Mouse (Mus musculus): ENCODE measurements around the gene Vsig1. TPM values are rescaled to one million over a fixed set of nuclear protein-coding genes. Genes with fewer than 3 reads are reported as not detected.

The Vsig1 gene
- polyA plus RNA-seq (2015; fragmentation: Nextera tagmentation; extraction: Ambion mirVana) = 0.13 and 0.67 TPM in 2 replicates

DNA sequence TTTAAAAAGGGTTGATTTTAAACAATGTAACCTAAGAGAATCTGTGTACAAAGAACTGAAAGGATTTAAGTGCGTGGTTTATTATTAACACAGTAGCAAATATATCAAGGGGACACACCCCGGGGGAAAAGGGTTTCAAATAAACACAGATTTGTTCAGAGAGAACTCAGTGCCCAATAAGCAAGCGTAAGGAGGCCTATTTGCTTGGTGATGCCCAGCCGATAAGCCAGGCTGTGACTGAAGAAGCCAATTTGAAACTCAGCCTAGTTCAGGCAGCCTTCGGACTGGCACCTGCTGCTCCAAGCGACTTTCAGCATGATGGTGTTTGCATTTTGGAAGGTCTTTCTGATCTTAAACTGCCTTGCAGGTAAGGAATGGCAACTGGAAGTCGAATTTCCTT lies at the start of gene Vsig1:
Gene Vsig1, plus strand, starts transcription at position 249 of the 400 bp plus-strand sequence.
- H3K27ac ChIP-seq = no peak within 1 kb of the TSS
- peaks cover 35% of the 10 kb centered on the region for H3K27me3 ChIP-seq
- no peak within 1 kb of the TSS for H3K4me2 ChIP-seq
- H3K9me3 ChIP-seq (replicated peaks) = no peaks in the 10 kb centered on the region
- no peak within 1 kb of the TSS for H3K4me3 ChIP-seq (replicated peaks)
- WGBS = 67% methylated on average over 7 of the region's 7 CpGs
- H3K36me3 ChIP-seq = no peaks in the 10 kb centered on the region
- H3K9ac ChIP-seq = no peak within 1 kb of the TSS
- no peaks in the 10 kb centered on the region for H3K4me1 ChIP-seq
- no peak for ATAC-seq (replicated peaks; ENCODE audit: low FRiP score)

- H3K4me3 ChIP-seq (replicated peaks) = no peak overlapping the region
- no peaks in the 10 kb centered on the region for H3K9me3 ChIP-seq (replicated peaks)
- 91% methylated on average over 6 of the region's 6 CpGs for WGBS
- no peak overlapping the region for H3K9ac ChIP-seq
- no peaks in the 10 kb centered on the region for H3K36me3 ChIP-seq
- peaks cover 9% of the 10 kb centered on the region for H3K27me3 ChIP-seq
- no peak overlapping the region for H3K4me2 ChIP-seq
- ATAC-seq (replicated peaks; ENCODE audit: low FRiP score) = no peak
- H3K27ac ChIP-seq = no peak overlapping the region
- no peaks in the 10 kb centered on the region for H3K4me1 ChIP-seq
Observed at GRCm38 (mm10) chrX:140862760-140863159, 44.6 kb upstream of the Vsig1 start.

GRCm38 (mm10) chrX:140863431-140863830 lies 44.0 kb upstream of the Vsig1 start:
- Histone ChIP-seq H3K4me2 (no peak overlapping the region), H3K9me3 (replicated peaks) (no peaks in the 10 kb centered on the region), H3K4me3 (replicated peaks) (no peak overlapping the region), H3K27me3 (peaks cover 13% of the 10 kb centered on the region), H3K27ac (no peak overlapping the region), H3K9ac (no peak overlapping the region), H3K4me1 (no peaks in the 10 kb centered on the region), H3K36me3 (no peaks in the 10 kb centered on the region)
- no peak for ATAC-seq (replicated peaks; ENCODE audit: low FRiP score)
- 86% methylated on average over 4 of the region's 4 CpGs for WGBS

GRCm38 (mm10) chrX:140887193-140887592 lies 20.2 kb upstream of the Vsig1 start:
- Histone ChIP-seq H3K4me1 (no peaks in the 10 kb centered on the region), H3K4me2 (no peak overlapping the region), H3K27me3 (peaks cover 51% of the 10 kb centered on the region), H3K36me3 (no peaks in the 10 kb centered on the region), H3K9me3 (replicated peaks) (no peaks in the 10 kb centered on the region), H3K9ac (no peak overlapping the region), H3K27ac (no peak overlapping the region), H3K4me3 (replicated peaks) (no peak overlapping the region)
- WGBS = 85% methylated on average over 2 of the region's 2 CpGs
- ATAC-seq (replicated peaks; ENCODE audit: low FRiP score) = no peak

DNA sequence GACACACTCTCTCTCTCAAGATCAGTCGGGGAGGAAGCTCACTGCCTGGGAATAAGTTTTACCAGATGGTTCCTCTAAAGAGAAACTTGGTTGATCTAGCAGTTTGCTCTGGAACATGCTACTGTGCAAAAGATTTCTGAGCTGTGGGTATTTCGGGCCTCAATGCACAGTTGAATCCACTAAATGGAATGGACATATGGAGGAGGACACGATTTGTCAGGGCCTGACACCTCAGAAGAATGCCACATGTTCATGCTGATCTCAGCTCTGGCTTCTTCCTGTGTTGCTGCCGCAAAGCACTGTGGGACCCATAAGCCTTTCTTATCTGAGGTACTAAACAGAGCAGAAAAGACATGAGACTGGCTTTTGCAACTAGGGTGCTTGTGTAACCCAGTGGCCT lies 15.6 kb upstream of the Vsig1 start:
- no peaks in the 10 kb centered on the region for H3K4me1 ChIP-seq
- WGBS = 76% methylated on average over 4 of the region's 4 CpGs
- no peak overlapping the region for H3K4me2 ChIP-seq
- no peak overlapping the region for H3K27ac ChIP-seq
- H3K4me3 ChIP-seq (replicated peaks) = no peak overlapping the region
- H3K9me3 ChIP-seq (replicated peaks) = no peaks in the 10 kb centered on the region
- peaks cover 33% of the 10 kb centered on the region for H3K27me3 ChIP-seq
- no peak for ATAC-seq (replicated peaks; ENCODE audit: low FRiP score)
- no peaks in the 10 kb centered on the region for H3K36me3 ChIP-seq
- no peak overlapping the region for H3K9ac ChIP-seq

DNA sequence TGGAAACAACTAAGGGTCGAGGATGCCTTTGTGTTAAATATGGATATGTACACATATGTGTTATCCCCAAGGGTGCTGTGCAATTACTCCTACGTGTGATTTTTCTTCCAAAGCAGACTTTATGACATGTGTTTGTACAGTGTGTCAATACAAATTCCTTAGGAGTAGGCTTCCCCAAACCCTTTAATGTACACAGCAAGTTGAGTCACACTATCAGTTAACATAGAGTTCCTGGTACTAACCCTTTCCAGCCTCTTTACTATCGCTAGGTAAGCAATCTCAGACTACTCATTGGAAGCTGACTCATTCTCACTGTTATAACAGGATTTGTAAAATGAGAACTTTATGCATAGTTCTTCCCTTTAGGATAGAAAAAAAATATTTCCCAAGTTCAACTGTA lies 3.9 kb upstream of the Vsig1 start:
- Histone ChIP-seq H3K4me2 (no peak overlapping the region), H3K9ac (no peak overlapping the region), H3K36me3 (no peaks in the 10 kb centered on the region), H3K27ac (no peak overlapping the region), H3K4me3 (replicated peaks) (no peak overlapping the region), H3K4me1 (no peaks in the 10 kb centered on the region), H3K9me3 (replicated peaks) (no peaks in the 10 kb centered on the region), H3K27me3 (peaks cover 29% of the 10 kb centered on the region)
- ATAC-seq (replicated peaks; ENCODE audit: low FRiP score) = no peak
- 83% methylated on average over 3 of the region's 3 CpGs for WGBS

DNA sequence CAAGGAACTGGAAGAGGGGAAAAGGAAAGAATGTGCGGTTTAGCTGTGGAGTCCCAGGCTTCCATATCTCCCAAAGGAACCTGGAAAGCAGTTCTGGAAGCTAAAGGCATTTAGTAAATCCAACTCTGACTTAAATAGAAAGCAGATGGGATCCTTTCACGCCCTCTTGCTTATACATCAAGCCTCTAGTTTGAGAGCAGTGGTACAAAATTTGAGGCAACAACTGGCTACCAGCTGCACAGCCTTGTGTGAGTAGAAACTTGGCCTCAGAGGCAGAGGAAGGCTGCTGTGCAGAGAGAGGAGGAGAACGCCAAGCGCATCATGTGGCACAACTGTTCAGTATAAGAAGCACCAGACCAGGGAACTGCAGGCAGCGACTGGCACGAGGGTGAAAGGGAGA lies 13.9 kb downstream of the Vsig1 start:
- Histone ChIP-seq H3K4me3 (replicated peaks) (no peak overlapping the region), H3K4me2 (no peak overlapping the region), H3K36me3 (no peaks in the 10 kb centered on the region), H3K27ac (no peak overlapping the region), H3K4me1 (no peaks in the 10 kb centered on the region), H3K27me3 (peaks cover 60% of the 10 kb centered on the region), H3K9me3 (replicated peaks) (no peaks in the 10 kb centered on the region), H3K9ac (no peak overlapping the region)
- 90% methylated on average over 6 of the region's 6 CpGs for WGBS
- no peak for ATAC-seq (replicated peaks; ENCODE audit: low FRiP score)

- Histone ChIP-seq H3K4me3 (replicated peaks) (no peak overlapping the region), H3K27me3 (peaks cover 65% of the 10 kb centered on the region), H3K4me1 (no peaks in the 10 kb centered on the region), H3K9ac (no peak overlapping the region), H3K27ac (no peak overlapping the region), H3K4me2 (no peak overlapping the region), H3K9me3 (replicated peaks) (no peaks in the 10 kb centered on the region), H3K36me3 (no peaks in the 10 kb centered on the region)
- 74% methylated on average over 3 of the region's 3 CpGs for WGBS
- ATAC-seq (replicated peaks; ENCODE audit: low FRiP score) = no peak
Observed at GRCm38 (mm10) chrX:140932066-140932465, 24.7 kb downstream of the Vsig1 start.

GRCm38 (mm10) chrX:140933263-140933662 lies 25.9 kb downstream of the Vsig1 start:
- Histone ChIP-seq H3K27me3 (peaks cover 63% of the 10 kb centered on the region), H3K4me2 (no peak overlapping the region)
- 78% methylated on average over 3 of the region's 3 CpGs for WGBS

GRCm38 (mm10) chrX:140936271-140936670 lies 28.9 kb downstream of the Vsig1 start:
- H3K27ac ChIP-seq = no peak overlapping the region

More at GRCm38 (mm10) chrX:140933263-140933662, 25.9 kb downstream of the Vsig1 start:
- Histone ChIP-seq H3K27ac (no peak overlapping the region), H3K4me1 (no peaks in the 10 kb centered on the region), H3K36me3 (no peaks in the 10 kb centered on the region), H3K9ac (no peak overlapping the region), H3K9me3 (replicated peaks) (no peaks in the 10 kb centered on the region), H3K4me3 (replicated peaks) (no peak overlapping the region)
- ATAC-seq (replicated peaks; ENCODE audit: low FRiP score) = no peak

DNA sequence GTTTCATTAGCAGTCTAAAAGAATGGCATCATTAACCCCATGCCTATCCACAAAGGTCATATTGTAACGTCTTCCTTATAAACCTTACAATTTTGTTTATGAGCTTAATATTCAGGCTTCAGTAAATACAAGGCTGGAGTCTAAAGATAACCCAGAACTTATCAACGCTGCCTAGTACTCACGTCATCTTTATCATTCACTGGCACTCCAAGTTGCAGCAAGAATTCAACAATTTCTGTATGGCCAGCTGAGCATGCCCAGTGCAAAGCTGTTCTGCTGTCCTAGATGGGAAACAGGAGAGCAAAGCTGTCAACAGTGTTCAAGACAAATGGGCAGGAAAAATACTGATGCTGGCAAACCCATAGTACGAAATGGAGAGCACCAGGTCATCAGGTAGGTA lies 46.2 kb downstream of the Vsig1 start:
- H3K4me3 ChIP-seq (replicated peaks) = no peak overlapping the region
- H3K27me3 ChIP-seq = peaks cover 36% of the 10 kb centered on the region
- ATAC-seq (replicated peaks; ENCODE audit: low FRiP score) = no peak
- H3K4me1 ChIP-seq = no peaks in the 10 kb centered on the region
- H3K36me3 ChIP-seq = 0 out of 2 replicates have a peak, but pooled peaks cover 5% of the 10 kb centered on the region
- 88% methylated on average over 4 of the region's 4 CpGs for WGBS
- H3K9me3 ChIP-seq (replicated peaks) = no peaks in the 10 kb centered on the region
- H3K4me2 ChIP-seq = no peak overlapping the region
- no peak overlapping the region for H3K27ac ChIP-seq
- H3K9ac ChIP-seq = no peak overlapping the region

More at GRCm38 (mm10) chrX:140936271-140936670, 28.9 kb downstream of the Vsig1 start:
- Histone ChIP-seq H3K4me3 (replicated peaks) (no peak overlapping the region), H3K36me3 (no peaks in the 10 kb centered on the region), H3K9me3 (replicated peaks) (no peaks in the 10 kb centered on the region), H3K4me2 (no peak overlapping the region), H3K4me1 (no peaks in the 10 kb centered on the region), H3K9ac (no peak overlapping the region), H3K27me3 (peaks cover 58% of the 10 kb centered on the region)
- no peak for ATAC-seq (replicated peaks; ENCODE audit: low FRiP score)
- WGBS = 63% methylated on average over 5 of the region's 5 CpGs

- peak within 1 kb of the TSS; percentile 59 for H3K4me2 ChIP-seq
- peaks cover 32% of the 10 kb centered on the region for H3K27me3 ChIP-seq
- H3K36me3 ChIP-seq = 0 out of 2 replicates have a peak, but pooled peaks cover 5% of the 10 kb centered on the region
- H3K4me1 ChIP-seq = no peaks in the 10 kb centered on the region
- peak; percentile 98 for ATAC-seq (replicated peaks; ENCODE audit: low FRiP score)
- peak within 1 kb of the TSS; percentile 64; the same call in 1 of the 2 replicates for H3K27ac ChIP-seq
- no peaks in the 10 kb centered on the region for H3K9me3 ChIP-seq (replicated peaks)
- peak within 1 kb of the TSS; percentile 58 for H3K4me3 ChIP-seq (replicated peaks)
- WGBS = 25% methylated on average over 23 of the region's 23 CpGs
- H3K9ac ChIP-seq = 0 out of 2 replicates have a peak within 1 kb of the TSS, but pooled peaks have one; percentile 33
Observed at GRCm38 (mm10) chrX:140956272-140956940, 49.0 kb downstream of the Vsig1 start, which contains the start of the genes Psmd10 and Atg4a. Gene Psmd10, minus strand, starts transcription at chrX:140956728. Gene Atg4a, plus strand, starts transcription at chrX:140956907.
